Mouse (Mus musculus): ENCODE results near the gene B020031M17Rik. TPM values are rescaled to one million over a fixed set of nuclear protein-coding genes. Genes with fewer than 3 reads are reported as not detected.
"Not testable (repeated sequence)": the region's sequence is repeated elsewhere in the genome, so short reads cannot be mapped to it uniquely, and the experiment has no call there.

The B020031M17Rik gene
- polyA plus RNA-seq, 1 experiment from 2014 or later: not detected

GRCm38 (mm10) chr13:119962856-119963255 is 12.2 kb upstream of the B020031M17Rik start:
- H3K4me2 ChIP-seq (ENCODE audit: low read length); H3K27me3 ChIP-seq (ENCODE audit: insufficient read depth, low read length): not testable (repeated sequence)
- no CpG with 5 or more reads among the region's 5 CpGs for whole genome bisulfite sequencing

GRCm38 (mm10) chr13:119955567-119955966 is 5.0 kb upstream of the B020031M17Rik start:
- not testable (repeated sequence) for H3K4me3 ChIP-seq (replicated peaks; ENCODE audit: low read depth, low read length); H3K36me3 ChIP-seq (ENCODE audit: insufficient read depth, low read length); H3K4me1 ChIP-seq (replicated peaks; ENCODE audit: insufficient read depth, low read length); H3K9me3 ChIP-seq (replicated peaks; ENCODE audit: low read length); ATAC-seq (replicated peaks; ENCODE audit: low FRiP score, low read depth); H3K27ac ChIP-seq; H3K9ac ChIP-seq (ENCODE audit: low read depth, low read length); DNase-seq (ENCODE audit: low spot score); H3K4me2 ChIP-seq (ENCODE audit: low read length); H3K27me3 ChIP-seq (ENCODE audit: insufficient read depth, low read length)
- no CpG with 5 or more reads among the region's 5 CpGs for WGBS

More at GRCm38 (mm10) chr13:119962856-119963255, 12.2 kb upstream of the B020031M17Rik start:
- not testable (repeated sequence) for ATAC-seq (replicated peaks; ENCODE audit: low FRiP score, low read depth); H3K27ac ChIP-seq; DNase-seq (ENCODE audit: low spot score); H3K4me3 ChIP-seq (replicated peaks; ENCODE audit: low read depth, low read length); H3K9ac ChIP-seq (ENCODE audit: low read depth, low read length); H3K9me3 ChIP-seq (replicated peaks; ENCODE audit: low read length); H3K36me3 ChIP-seq (ENCODE audit: insufficient read depth, low read length); H3K4me1 ChIP-seq (replicated peaks; ENCODE audit: insufficient read depth, low read length)

GRCm38 (mm10) chr13:119955089-119955488 is 4.5 kb upstream of the B020031M17Rik start:
- DNase-seq (ENCODE audit: low spot score); H3K4me1 ChIP-seq (replicated peaks; ENCODE audit: insufficient read depth, low read length); ATAC-seq (replicated peaks; ENCODE audit: low FRiP score, low read depth); H3K27ac ChIP-seq; H3K4me3 ChIP-seq (replicated peaks; ENCODE audit: low read depth, low read length); H3K36me3 ChIP-seq (ENCODE audit: insufficient read depth, low read length); H3K4me2 ChIP-seq (ENCODE audit: low read length); H3K27me3 ChIP-seq (ENCODE audit: insufficient read depth, low read length); H3K9me3 ChIP-seq (replicated peaks; ENCODE audit: low read length); H3K9ac ChIP-seq (ENCODE audit: low read depth, low read length): not testable (repeated sequence)
- 56% methylated on average over 2 of the region's 2 CpGs for WGBS

GRCm38 (mm10) chr13:119929172-119929571 is 21.4 kb downstream of the B020031M17Rik start, which contains the start of gene Gm21761:
Gene Gm21761, minus strand, starts transcription at chr13:119929272.
- not testable (repeated sequence) for H3K9ac ChIP-seq (ENCODE audit: low read depth, low read length); H3K4me2 ChIP-seq (ENCODE audit: low read length); H3K36me3 ChIP-seq (ENCODE audit: insufficient read depth, low read length); H3K4me3 ChIP-seq (replicated peaks; ENCODE audit: low read depth, low read length); DNase-seq (ENCODE audit: low spot score); H3K9me3 ChIP-seq (replicated peaks; ENCODE audit: low read length); H3K27me3 ChIP-seq (ENCODE audit: insufficient read depth, low read length); H3K4me1 ChIP-seq (replicated peaks; ENCODE audit: insufficient read depth, low read length); ATAC-seq (replicated peaks; ENCODE audit: low FRiP score, low read depth); H3K27ac ChIP-seq
- WGBS: no CpG with 5 or more reads among the region's 5 CpGs

- not testable (repeated sequence) for H3K9me3 ChIP-seq (replicated peaks; ENCODE audit: low read length); H3K36me3 ChIP-seq (ENCODE audit: insufficient read depth, low read length); H3K4me1 ChIP-seq (replicated peaks; ENCODE audit: insufficient read depth, low read length); ATAC-seq (replicated peaks; ENCODE audit: low FRiP score, low read depth); H3K27ac ChIP-seq; DNase-seq (ENCODE audit: low spot score); H3K4me2 ChIP-seq (ENCODE audit: low read length); H3K27me3 ChIP-seq (ENCODE audit: insufficient read depth, low read length); H3K9ac ChIP-seq (ENCODE audit: low read depth, low read length); H3K4me3 ChIP-seq (replicated peaks; ENCODE audit: low read depth, low read length)
- WGBS: 72% methylated on average over 2 of the region's 3 CpGs
Observed at GRCm38 (mm10) chr13:119924597-119925340, 25.8 kb downstream of the B020031M17Rik start.

GRCm38 (mm10) chr13:119916966-119917722 is 33.5 kb downstream of the B020031M17Rik start:
- 78% methylated on average over 4 of the region's 5 CpGs for WGBS
- not testable (repeated sequence) for H3K4me3 ChIP-seq (replicated peaks; ENCODE audit: low read depth, low read length); ATAC-seq (replicated peaks; ENCODE audit: low FRiP score, low read depth); H3K4me2 ChIP-seq (ENCODE audit: low read length); H3K27me3 ChIP-seq (ENCODE audit: insufficient read depth, low read length); H3K27ac ChIP-seq; H3K9ac ChIP-seq (ENCODE audit: low read depth, low read length); H3K36me3 ChIP-seq (ENCODE audit: insufficient read depth, low read length); DNase-seq (ENCODE audit: low spot score); H3K4me1 ChIP-seq (replicated peaks; ENCODE audit: insufficient read depth, low read length); H3K9me3 ChIP-seq (replicated peaks; ENCODE audit: low read length)

DNA sequence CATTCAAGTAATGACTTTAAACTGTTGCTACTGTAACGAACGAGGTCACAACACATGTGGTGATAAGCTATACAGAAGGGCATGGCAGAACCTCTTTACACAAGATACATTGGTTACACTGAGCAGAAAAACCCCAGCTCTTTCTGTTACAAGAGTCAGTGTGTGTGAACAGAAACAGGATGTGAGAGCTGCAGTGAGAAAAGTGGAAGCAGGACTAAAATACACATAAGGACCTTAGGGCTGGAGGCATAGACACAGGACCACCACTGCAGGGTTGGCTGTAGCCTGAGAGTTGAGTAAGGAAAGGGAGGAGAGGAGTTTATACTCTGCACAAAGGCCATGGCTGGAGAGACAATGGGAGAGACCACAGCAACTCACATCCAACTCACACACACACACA is 34.2 kb downstream of the B020031M17Rik start:
- not testable (repeated sequence) for H3K9ac ChIP-seq (ENCODE audit: low read depth, low read length); H3K4me3 ChIP-seq (replicated peaks; ENCODE audit: low read depth, low read length); DNase-seq (ENCODE audit: low spot score); H3K9me3 ChIP-seq (replicated peaks; ENCODE audit: low read length); H3K4me1 ChIP-seq (replicated peaks; ENCODE audit: insufficient read depth, low read length); H3K36me3 ChIP-seq (ENCODE audit: insufficient read depth, low read length); ATAC-seq (replicated peaks; ENCODE audit: low FRiP score, low read depth); H3K27ac ChIP-seq; H3K27me3 ChIP-seq (ENCODE audit: insufficient read depth, low read length); H3K4me2 ChIP-seq (ENCODE audit: low read length)
- WGBS: 61% methylated on average over 2 of the region's 2 CpGs

Other genes starting within 250 kb of the B020031M17Rik start
- gene Nim1k, start 194.9 kb downstream of the B020031M17Rik start, polyA plus RNA-seq (2015; fragmentation: Nextera tagmentation; extraction: Ambion mirVana): 1.2 and 1.3 TPM in 2 replicates
- 27.6 and 29.7 TPM in 2 replicates for gene Zfp131, start 159.9 kb downstream of the B020031M17Rik start, polyA plus RNA-seq (2015; fragmentation: Nextera tagmentation; extraction: Ambion mirVana)
- gene AF067063, start 120.6 kb downstream of the B020031M17Rik start, polyA plus RNA-seq (2015; fragmentation: Nextera tagmentation; extraction: Ambion mirVana): not detected in 2 replicates
- not detected in 2 replicates for gene D13Ertd608e, start 114.8 kb downstream of the B020031M17Rik start, polyA plus RNA-seq (2015; fragmentation: Nextera tagmentation; extraction: Ambion mirVana)
- not detected in 2 replicates for gene Tcstv1, start 56.0 kb downstream of the B020031M17Rik start, polyA plus RNA-seq (2015; fragmentation: Nextera tagmentation; extraction: Ambion mirVana)
- not detected in 2 replicates for gene Gm21761, start 21.5 kb downstream of the B020031M17Rik start, polyA plus RNA-seq (2015; fragmentation: Nextera tagmentation; extraction: Ambion mirVana)
- gene Gm36079, start 76.2 kb upstream of the B020031M17Rik start, polyA plus RNA-seq (2015; fragmentation: Nextera tagmentation; extraction: Ambion mirVana): not detected in 2 replicates
- 0.12 and 0.19 TPM in 2 replicates for gene Gm21188, start 101.4 kb upstream of the B020031M17Rik start, polyA plus RNA-seq (2015; fragmentation: Nextera tagmentation; extraction: Ambion mirVana)
- gene Gm20767, start 189.4 kb upstream of the B020031M17Rik start, polyA plus RNA-seq (2015; fragmentation: Nextera tagmentation; extraction: Ambion mirVana): not detected in 2 replicates
- gene Gm21818, start 221.6 kb upstream of the B020031M17Rik start, polyA plus RNA-seq (2015; fragmentation: Nextera tagmentation; extraction: Ambion mirVana): not detected in 2 replicates

Measured in kidney, postnatal 0 days (tissue).